Mouse (Mus musculus): ENCODE results near the gene Dnmbp. TPM values are rescaled to one million over a fixed set of nuclear protein-coding genes. Genes with fewer than 3 reads are reported as not detected.

Dnmbp gene
- polyA plus RNA-seq, 1 experiment from 2014 or later = 7.4 TPM

Other genes with a start within 250 kb of the Dnmbp start
- 6.7 and 7.5 TPM in 2 replicates for gene Cutc, start 187.2 kb downstream of the Dnmbp start, polyA plus RNA-seq (2015; fragmentation: Nextera tagmentation; extraction: Ambion mirVana)
- 13.1 and 14.4 TPM in 2 replicates for gene Cox15, start 187.2 kb downstream of the Dnmbp start, polyA plus RNA-seq (2015; fragmentation: Nextera tagmentation; extraction: Ambion mirVana)
- 0.04 and 0.11 TPM in 2 replicates for gene Abcc2, start 158.0 kb downstream of the Dnmbp start, polyA plus RNA-seq (2015; fragmentation: Nextera tagmentation; extraction: Ambion mirVana)
- 0.37 and 0.39 TPM in 2 replicates for gene Cpn1, start 46.4 kb upstream of the Dnmbp start, polyA plus RNA-seq (2015; fragmentation: Nextera tagmentation; extraction: Ambion mirVana)
- not detected in 2 replicates for gene Cyp2c23, start 89.0 kb upstream of the Dnmbp start, polyA plus RNA-seq (2015; fragmentation: Nextera tagmentation; extraction: Ambion mirVana)
- 23.7 and 24.4 TPM in 2 replicates for gene Erlin1, start 129.6 kb upstream of the Dnmbp start, polyA plus RNA-seq (2015; fragmentation: Nextera tagmentation; extraction: Ambion mirVana)
- 65.7 and 65.8 TPM in 2 replicates for gene Chuk, start 167.3 kb upstream of the Dnmbp start, polyA plus RNA-seq (2015; fragmentation: Nextera tagmentation; extraction: Ambion mirVana)
- gene Cwf19l1, start 195.7 kb upstream of the Dnmbp start, polyA plus RNA-seq (2015; fragmentation: Nextera tagmentation; extraction: Ambion mirVana) = 31.1 and 33.3 TPM in 2 replicates
- 161 and 164 TPM in 2 replicates for gene Bloc1s2, start 206.3 kb upstream of the Dnmbp start, polyA plus RNA-seq (2015; fragmentation: Nextera tagmentation; extraction: Ambion mirVana)

Data from midbrain, embryonic 16.5 days (tissue).